Mouse (Mus musculus) E14TG2a.4 (cell line): Measurements from ENCODE around the gene Dnajc12.

Source experiments
- CTCF ChIP-seq: conservative IDR thresholded peaks from 2 replicates; pipeline ENCODE4 v1.5.1; 2014; ENCODE audit warnings: low read length
- NANOG ChIP-seq: IDR thresholded peaks from 2 replicates; pipeline ENCODE4 v1.6.1; 2014; ENCODE audit warnings: borderline replicate concordance, low read length, mixed read lengths
- POU5F1 ChIP-seq: IDR thresholded peaks from 2 replicates; pipeline ENCODE4 v1.6.1; 2014; ENCODE audit warnings: low read length, borderline replicate concordance

DNA sequence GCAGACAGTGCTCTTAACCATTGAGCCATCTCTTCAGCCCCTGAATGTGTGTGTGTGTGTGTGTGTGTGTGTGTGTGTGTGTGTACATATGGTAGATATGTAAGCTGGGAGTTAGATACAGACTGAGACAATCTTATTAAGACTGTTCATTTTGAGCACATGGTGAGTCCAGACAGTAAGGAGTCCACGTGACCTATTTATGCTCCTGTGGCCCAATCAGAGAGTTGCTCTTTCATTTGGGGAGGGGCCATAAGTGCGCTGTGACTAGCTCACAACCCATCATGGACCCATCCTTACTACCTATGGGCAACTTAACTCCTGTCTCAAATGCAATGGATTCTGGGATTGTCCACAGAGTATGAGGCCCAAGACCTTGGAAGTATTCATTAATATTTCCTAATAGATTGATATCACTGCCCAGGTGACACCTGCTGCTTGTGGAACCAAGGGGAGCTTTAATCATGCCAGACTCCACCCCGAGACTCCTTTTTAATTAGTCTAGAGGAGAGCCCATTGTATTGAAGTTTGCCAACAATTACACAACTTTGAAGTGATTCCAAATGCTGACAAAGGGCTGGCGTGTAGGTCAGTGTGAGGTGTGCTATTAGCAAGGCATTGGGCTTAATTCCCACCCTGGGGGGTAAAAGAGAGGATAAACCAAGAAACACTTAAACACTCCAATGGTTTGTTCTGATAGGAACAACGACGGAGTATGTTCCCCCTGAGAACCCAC is 3.1 kb upstream of the Dnajc12 start:
- TF ChIP-seq CTCF: no peak
- no peak for TF ChIP-seq POU5F1
- TF ChIP-seq NANOG: no peak
